Mouse (Mus musculus) heart, postnatal 0 days (tissue): ENCODE results near the gene Ly6g6d.

Experiments
- CTCF ChIP-seq: IDR thresholded peaks from 2 replicates; pipeline ENCODE4 v1.5.1; 2016; ENCODE audit warnings: antibody characterized with exemption, control low read depth, low read depth
- EP300 ChIP-seq: IDR thresholded peaks from 2 replicates; pipeline ENCODE4 v1.6.1; 2016; ENCODE audit warnings: antibody characterized with exemption, low read depth

- TF ChIP-seq CTCF (no peak), EP300 (no peak)
Measured at GRCm38 (mm10) chr17:35104079-35104478, 26.2 kb upstream of the Ly6g6d start.
